Mouse (Mus musculus) lung, adult 2 months (tissue): ENCODE data around the gene Zfp827.

Source experiments
- CTCF ChIP-seq: fragments of 200-500 bp; IDR thresholded peaks from 2 replicates; pipeline ENCODE4 v1.5.1; 2011; ENCODE audit warnings: mild to moderate bottlenecking, low read length, control low read depth; ENCODE audit not compliant: insufficient read depth
- POLR2A ChIP-seq: fragments of 200-500 bp; IDR thresholded peaks from 2 replicates; pipeline ENCODE4 v1.6.1; 2011; ENCODE audit warnings: low read depth, mild to moderate bottlenecking, control low read depth, low read length, borderline replicate concordance; ENCODE audit errors: extremely low read depth

DNA sequence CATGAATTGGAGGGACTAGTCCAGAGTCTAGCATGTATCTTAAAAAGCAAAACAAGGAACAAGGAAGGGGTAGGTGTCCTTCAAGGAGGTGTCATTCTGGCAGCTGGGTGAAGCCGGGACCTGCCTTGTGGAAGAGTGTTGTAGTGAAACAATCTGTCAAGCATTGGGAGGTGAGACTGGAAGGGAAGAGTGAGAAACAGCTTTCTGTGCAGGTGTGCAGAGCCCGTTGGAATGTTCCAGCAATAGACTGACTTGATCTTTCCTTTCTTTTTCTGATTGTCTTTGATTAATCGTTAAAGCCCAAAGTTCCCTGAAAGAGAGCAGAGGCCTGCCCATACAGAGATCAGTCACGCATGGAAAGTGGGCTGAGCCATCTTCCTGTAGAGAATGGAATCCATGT, 125.4 kb downstream of the Zfp827 start:
- TF ChIP-seq POLR2A (no peak), CTCF (no peak)
